Mouse (Mus musculus) yolk sac, embryonic 10.5 days (tissue): ENCODE data around the gene Ryr2.
A peak's percentile ranks its signal among the peaks of the same experiment; 100 is the strongest.
"Not testable (repeated sequence)": the region's sequence is repeated elsewhere in the genome, so short reads cannot be mapped to it uniquely, and the experiment has no call there.

ENCODE experiments used
- DNase-seq: peaks from one replicate; pipeline ENCODE4 v3.0.0-alpha.2; 2017; ENCODE audit warnings: low spot score

The Ryr2 gene

GRCm38 (mm10) chr13:12106662-12107632, at the start of gene Ryr2:
Gene Ryr2 (minus strand): TSS chr13:12106945.
- peak; percentile 81 for DNase-seq

GRCm38 (mm10) chr13:12153922-12154321, 47.2 kb upstream of the Ryr2 start:
- no peak for DNase-seq

- DNase-seq, result no peak
Observed at GRCm38 (mm10) chr13:12146918-12147507, 40.3 kb upstream of the Ryr2 start.

GRCm38 (mm10) chr13:12146402-12146801, 39.7 kb upstream of the Ryr2 start:
- DNase-seq, result no peak

GRCm38 (mm10) chr13:12143347-12143746, 36.6 kb upstream of the Ryr2 start:
- DNase-seq, result no peak

- not testable (repeated sequence) for DNase-seq
Observed at GRCm38 (mm10) chr13:12136461-12136860, 29.7 kb upstream of the Ryr2 start.

GRCm38 (mm10) chr13:12133549-12133948, 26.8 kb upstream of the Ryr2 start:
- no peak for DNase-seq

GRCm38 (mm10) chr13:12132160-12132710, 25.5 kb upstream of the Ryr2 start:
- no peak for DNase-seq

- no peak for DNase-seq
Observed at GRCm38 (mm10) chr13:12129121-12129520, 22.4 kb upstream of the Ryr2 start.

- no peak for DNase-seq
Observed at GRCm38 (mm10) chr13:12126099-12126498, 19.4 kb upstream of the Ryr2 start.

GRCm38 (mm10) chr13:12124940-12125540, 18.3 kb upstream of the Ryr2 start:
- DNase-seq, result peak; percentile 16

- DNase-seq, result no peak
Observed at GRCm38 (mm10) chr13:12115551-12115950, 8.8 kb upstream of the Ryr2 start.

GRCm38 (mm10) chr13:12114816-12115215, 8.1 kb upstream of the Ryr2 start:
- no peak for DNase-seq

GRCm38 (mm10) chr13:12108955-12109354, 2.2 kb upstream of the Ryr2 start:
- DNase-seq, result no peak

GRCm38 (mm10) chr13:12105830-12106628, 716 bp downstream of the Ryr2 start:
- DNase-seq, result peak; percentile 17

- no peak for DNase-seq
Observed at GRCm38 (mm10) chr13:12105231-12105829, 1.4 kb downstream of the Ryr2 start.

GRCm38 (mm10) chr13:12104318-12104717, 2.4 kb downstream of the Ryr2 start:
- no peak for DNase-seq

GRCm38 (mm10) chr13:12103017-12103416, 3.7 kb downstream of the Ryr2 start:
- DNase-seq, result no peak

GRCm38 (mm10) chr13:12099446-12099845, 7.3 kb downstream of the Ryr2 start:
- no peak for DNase-seq

- no peak for DNase-seq
Observed at GRCm38 (mm10) chr13:12098981-12099380, 7.8 kb downstream of the Ryr2 start.

GRCm38 (mm10) chr13:12096382-12096932, 10.3 kb downstream of the Ryr2 start:
- no peak for DNase-seq
